Mouse (Mus musculus) myocyte (in vitro differentiated cells): ENCODE data around the gene Tmem101.

ENCODE experiments used
- E2F4 ChIP-seq: IDR thresholded peaks from one replicate; pipeline ENCODE4 v1.6.1; 2011; ENCODE audit warnings: mild to moderate bottlenecking, control low read depth, moderate library complexity; ENCODE audit not compliant: insufficient read depth
- MAX ChIP-seq: IDR thresholded peaks from one replicate; pipeline ENCODE4 v1.6.1; 2011; ENCODE audit warnings: low read depth, mild to moderate bottlenecking, control low read depth
- POLR2A ChIP-seq: IDR thresholded peaks from one replicate; pipeline ENCODE4 v1.6.1; 2011; ENCODE audit warnings: low read depth, mild to moderate bottlenecking, control low read depth, moderate library complexity; ENCODE audit not compliant: insufficient read length

- TF ChIP-seq MAX (no peak), E2F4 (no peak), POLR2A (no peak)
These were observed 17.8 kb downstream of the Tmem101 start for GRCm38 (mm10) chr11:102138447-102138740.
